Mouse (Mus musculus): ENCODE measurements around the gene Ilf3.
"Not testable (repeated sequence)": the region's sequence is repeated elsewhere in the genome, so short reads cannot be mapped to it uniquely, and the experiment has no call there.

GRCm38 (mm10) chr9:21322917-21323297 is 44.8 kb upstream of the Ilf3 start:
- not testable (repeated sequence) for TF ChIP-seq CTCF, EP300 (IDR thresholded peaks at IDR 0.05; ENCODE audit: low read depth)

Data from liver, embryonic 14.5 days (tissue).